Mouse (Mus musculus) heart, adult 2 months (tissue): Measurements from ENCODE around the gene Gabrp. TPM values are rescaled to one million over a fixed set of nuclear protein-coding genes. Genes with fewer than 3 reads are reported as not detected.
A peak's percentile ranks its signal among the peaks of the same experiment; 100 is the strongest.

Source experiments
- DNase-seq, 2 experiments: peaks; one replicate each; pipeline ENCODE4 v3.0.0; 2021
- H3K27ac ChIP-seq: fragments of 200-600 bp; 2 replicates; pipeline ENCODE4 v1.8.1; 2022
- H3K27me3 ChIP-seq: fragments of 200-500 bp; 2 replicates; pipeline ENCODE4 v1.6.1; 2012; ENCODE audit warnings: mild to moderate bottlenecking, low read length, inconsistent platforms, mixed read lengths; ENCODE audit not compliant: control insufficient read depth, insufficient read depth
- H3K36me3 ChIP-seq: fragments of 200-500 bp; 2 replicates; pipeline ENCODE4 v1.6.1; 2012; ENCODE audit warnings: low read length, inconsistent platforms; ENCODE audit not compliant: control insufficient read depth, insufficient read depth
- H3K4me1 ChIP-seq: fragments of 200-500 bp; 2 replicates; pipeline ENCODE4 v1.6.1; 2011; ENCODE audit warnings: low read length; ENCODE audit not compliant: control insufficient read depth, insufficient read depth
- H3K4me3 ChIP-seq: fragments of 200-600 bp; 2 replicates; pipeline ENCODE4 v1.8.1; 2022
- H3K79me2 ChIP-seq: fragments of 200-500 bp; replicated peaks from 2 replicates; pipeline ENCODE4 v1.6.1; 2012; ENCODE audit warnings: mild to moderate bottlenecking, inconsistent platforms, low read length, moderate library complexity, mixed read lengths; ENCODE audit not compliant: control insufficient read depth, insufficient read depth
- H3K9ac ChIP-seq: fragments of 200-500 bp; 2 replicates; pipeline ENCODE4 v1.6.1; 2012; ENCODE audit warnings: low read depth, mild to moderate bottlenecking, control low read depth, inconsistent platforms, low read length, mixed read lengths
- CTCF ChIP-seq: fragments of 200-600 bp; IDR thresholded peaks from 2 replicates; pipeline ENCODE4 v1.8.1; 2022; ENCODE audit warnings: antibody characterized with exemption, mild to moderate bottlenecking, moderate library complexity
- EP300 ChIP-seq: fragments of 200-500 bp; IDR thresholded peaks from 2 replicates; pipeline ENCODE4 v1.6.1; 2011; ENCODE audit warnings: low read depth, low read length, control low read depth; ENCODE audit not compliant: insufficient read depth
- POLR2A ChIP-seq: fragments of 200-500 bp; IDR thresholded peaks from 2 replicates; pipeline ENCODE4 v1.6.1; 2011; ENCODE audit warnings: mild to moderate bottlenecking, low read depth, low read length, control low read depth; ENCODE audit not compliant: insufficient read depth
- WGBS: fragments of 180-500 bp; shearing (Covaris S2); methylation state at CpG from one replicate; pipeline ENCODE4 v1.1.7; 2018; 5-methylcytosine and 5-hydroxymethylcytosine counted together
- intact Hi-C: fragments of 180-260 bp; cut with DNase I; formaldehyde crosslinking; loops from one replicate; pipeline ENCODE4 v1.15.1; 2025
- polyA plus RNA-seq: library from polyadenylated mRNA; depleted of rRNA; stranded (reverse); fragments of >200 nt; gene quantifications from 2 replicates; pipeline ENCODE4 v1.2.3, GENCODE M21; 2012
- total RNA-seq, 2 experiments: library from RNA; stranded (reverse); gene quantifications; 2 replicates each; pipeline ENCODE4 v1.2.3; 2021

Gabrp gene
- total and polyA plus RNA-seq, 3 experiments = 2.6 TPM; not detected in 2

- Histone ChIP-seq H3K36me3 (no peaks in the 10 kb centered on the region), H3K27me3 (no peaks in the 10 kb centered on the region), H3K4me1 (no peaks in the 10 kb centered on the region), H3K27ac (no peak overlapping the region), H3K9ac (no peak overlapping the region), H3K79me2 (no peaks in the 10 kb centered on the region), H3K4me3 (no peak overlapping the region)
- WGBS = 71% methylated on average over 5 of the region's 5 CpGs
- no peak for TF ChIP-seq POLR2A
- TF ChIP-seq CTCF = no peak
- TF ChIP-seq EP300 = no peak
- DNase-seq = no peak
- intact Hi-C loops = no loop called here
Observed at GRCm38 (mm10) chr11:33537390-33538125, 41.2 kb downstream of the Gabrp start.

GRCm38 (mm10) chr11:33536636-33537035, 42.1 kb downstream of the Gabrp start:
- Histone ChIP-seq H3K27me3 (no peaks in the 10 kb centered on the region), H3K4me1 (no peaks in the 10 kb centered on the region), H3K36me3 (no peaks in the 10 kb centered on the region), H3K9ac (no peak overlapping the region), H3K4me3 (no peak overlapping the region), H3K27ac (no peak overlapping the region), H3K79me2 (no peaks in the 10 kb centered on the region)
- intact Hi-C loops = no loop called here
- no peak for TF ChIP-seq POLR2A
- no peak for TF ChIP-seq CTCF
- TF ChIP-seq EP300 = no peak
- DNase-seq = no peak
- 92% methylated on average over 3 of the region's 3 CpGs for WGBS

GRCm38 (mm10) chr11:33534541-33534940, 44.2 kb downstream of the Gabrp start:
- Histone ChIP-seq H3K79me2 (no peaks in the 10 kb centered on the region), H3K27me3 (no peaks in the 10 kb centered on the region), H3K4me1 (no peaks in the 10 kb centered on the region), H3K36me3 (no peaks in the 10 kb centered on the region), H3K27ac (no peak overlapping the region), H3K4me3 (no peak overlapping the region), H3K9ac (no peak overlapping the region)
- 80% methylated on average over 4 of the region's 4 CpGs for WGBS
- no peak for TF ChIP-seq POLR2A
- no peak for TF ChIP-seq CTCF
- no peak for TF ChIP-seq EP300
- intact Hi-C loops = no loop called here
- no peak for DNase-seq

GRCm38 (mm10) chr11:33533577-33533976, 45.2 kb downstream of the Gabrp start:
- Histone ChIP-seq H3K27ac (no peak overlapping the region), H3K9ac (no peak overlapping the region), H3K27me3 (no peaks in the 10 kb centered on the region), H3K4me1 (no peaks in the 10 kb centered on the region), H3K79me2 (no peaks in the 10 kb centered on the region), H3K4me3 (no peak overlapping the region), H3K36me3 (no peaks in the 10 kb centered on the region)
- DNase-seq = no peak
- 56% methylated on average over 3 of the region's 3 CpGs for WGBS
- TF ChIP-seq EP300 (no peak), POLR2A (no peak), CTCF (no peak)
- intact Hi-C loops = no loop called here

GRCm38 (mm10) chr11:33529576-33529975, 49.2 kb downstream of the Gabrp start:
- Histone ChIP-seq H3K9ac (no peak overlapping the region), H3K36me3 (no peaks in the 10 kb centered on the region), H3K4me3 (no peak overlapping the region), H3K27me3 (no peaks in the 10 kb centered on the region), H3K79me2 (no peaks in the 10 kb centered on the region), H3K27ac (no peak overlapping the region), H3K4me1 (no peaks in the 10 kb centered on the region)
- TF ChIP-seq CTCF = no peak
- intact Hi-C loops = no loop called here
- WGBS = 42% methylated on average over 2 of the region's 2 CpGs
- no peak for DNase-seq

- Histone ChIP-seq H3K79me2 (no peaks in the 10 kb centered on the region), H3K36me3 (no peaks in the 10 kb centered on the region), H3K27ac (peak within 1 kb of the TSS; percentile 9; the same call in 1 of the 2 replicates), H3K9ac (peak within 1 kb of the TSS; percentile 66), H3K4me3 (peak within 1 kb of the TSS; percentile 70), H3K27me3 (no peaks in the 10 kb centered on the region), H3K4me1 (no peaks in the 10 kb centered on the region)
- intact Hi-C loops = no loop called here
- WGBS = 4% methylated on average over 50 of the region's 72 CpGs
- no peak for TF ChIP-seq POLR2A
- no peak for TF ChIP-seq EP300
- TF ChIP-seq CTCF = no peak
- peak; percentile 33 to 55 for DNase-seq
Observed at GRCm38 (mm10) chr11:33513376-33513991, 65.3 kb downstream of the Gabrp start, which contains the start of gene Ranbp17. Gene Ranbp17 (minus strand): TSS chr11:33513746.
